Mouse (Mus musculus): ENCODE measurements at regions not wholly inside any gene's neighbourhood (a gene's known extent, or its start where the extent isn't known, plus 50 kb on each side); places are given as distances from the start of the nearest gene placed in this dataset.

DNA sequence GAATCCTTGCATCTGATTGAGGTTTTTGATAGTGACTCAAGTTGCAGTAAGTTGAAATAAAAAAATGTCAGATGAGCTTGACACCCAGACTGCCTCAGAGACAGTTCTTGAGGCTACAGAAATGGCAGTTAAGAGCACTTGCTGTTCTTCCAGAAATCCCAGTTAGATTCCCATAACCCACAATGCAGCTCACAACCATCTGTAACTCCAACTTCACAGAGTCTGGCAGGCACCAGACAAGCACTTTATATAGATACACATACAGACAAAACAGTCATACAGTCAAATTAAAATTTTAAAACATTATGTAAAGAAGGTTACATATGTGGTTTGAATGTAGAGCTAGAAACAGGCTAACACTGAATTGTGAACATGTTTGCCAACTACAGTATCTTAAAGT lies 786.2 kb downstream of the Slc16a7 start:
- H3K9me3 ChIP-seq (ENCODE audit: control insufficient read depth, low read length): no peaks in the 10 kb centered on the region
- DNase-seq: no peak
- H3K4me1 ChIP-seq (ENCODE audit: control insufficient read depth, insufficient read depth, low read length): no peaks in the 10 kb centered on the region
- ATAC-seq (ENCODE audit: low FRiP score, low TSS enrichment): no peak
- no peaks in the 10 kb centered on the region for H3K27me3 ChIP-seq (ENCODE audit: control insufficient read depth, insufficient read depth, low read length)
- no peak overlapping the region for H3K4me2 ChIP-seq (ENCODE audit: low read length)
- H3K27ac ChIP-seq (replicated peaks; ENCODE audit: low read depth, low read length): no peak overlapping the region
- no peak overlapping the region for H3K9ac ChIP-seq (replicated peaks; ENCODE audit: low read length)
- H3K36me3 ChIP-seq (ENCODE audit: control insufficient read depth, insufficient read depth, low read length): no peaks in the 10 kb centered on the region
- no peak overlapping the region for H3K4me3 ChIP-seq (replicated peaks; ENCODE audit: low read depth, low read length)

GRCm38 (mm10) chr10:124570746-124571145 lies 818.5 kb downstream of the Slc16a7 start:
- H3K9ac ChIP-seq (replicated peaks; ENCODE audit: low read length): no peak overlapping the region
- peaks cover 3% of the 10 kb centered on the region; the same call in 1 of the 2 replicates for H3K9me3 ChIP-seq (ENCODE audit: control insufficient read depth, low read length)
- DNase-seq (peak; percentile 59), ATAC-seq (ENCODE audit: low FRiP score, low TSS enrichment) (no peak)
- no peak overlapping the region for H3K4me3 ChIP-seq (replicated peaks; ENCODE audit: low read depth, low read length)
- H3K27ac ChIP-seq (replicated peaks; ENCODE audit: low read depth, low read length): no peak overlapping the region
- H3K36me3 ChIP-seq (ENCODE audit: control insufficient read depth, insufficient read depth, low read length): no peaks in the 10 kb centered on the region
- WGBS: 62% methylated on average over 4 of the region's 4 CpGs
- no peak overlapping the region for H3K4me2 ChIP-seq (ENCODE audit: low read length)
- H3K4me1 ChIP-seq (ENCODE audit: control insufficient read depth, insufficient read depth, low read length): no peaks in the 10 kb centered on the region
- no peaks in the 10 kb centered on the region for H3K27me3 ChIP-seq (ENCODE audit: control insufficient read depth, insufficient read depth, low read length)

GRCm38 (mm10) chr10:124563626-124564025 lies 825.6 kb downstream of the Slc16a7 start:
- H3K9me3 ChIP-seq (ENCODE audit: control insufficient read depth, low read length): no peaks in the 10 kb centered on the region
- ATAC-seq (ENCODE audit: low FRiP score, low TSS enrichment) (no peak), DNase-seq (no peak)
- no peaks in the 10 kb centered on the region for H3K4me1 ChIP-seq (ENCODE audit: control insufficient read depth, insufficient read depth, low read length)
- H3K9ac ChIP-seq (replicated peaks; ENCODE audit: low read length): no peak overlapping the region
- WGBS: 94% methylated on average over 6 of the region's 6 CpGs
- H3K27ac ChIP-seq (replicated peaks; ENCODE audit: low read depth, low read length): no peak overlapping the region
- no peaks in the 10 kb centered on the region for H3K36me3 ChIP-seq (ENCODE audit: control insufficient read depth, insufficient read depth, low read length)
- H3K4me3 ChIP-seq (replicated peaks; ENCODE audit: low read depth, low read length): no peak overlapping the region
- H3K4me2 ChIP-seq (ENCODE audit: low read length): no peak overlapping the region
- H3K27me3 ChIP-seq (ENCODE audit: control insufficient read depth, insufficient read depth, low read length): no peaks in the 10 kb centered on the region

GRCm38 (mm10) chr10:124528175-124528574 lies 861.1 kb downstream of the Slc16a7 start:
- 83% methylated on average over 4 of the region's 4 CpGs for WGBS
- Histone ChIP-seq H3K4me3 (replicated peaks; ENCODE audit: low read depth, low read length) (no peak overlapping the region), H3K9ac (replicated peaks; ENCODE audit: low read length) (no peak overlapping the region), H3K4me1 (ENCODE audit: control insufficient read depth, insufficient read depth, low read length) (no peaks in the 10 kb centered on the region), H3K4me2 (ENCODE audit: low read length) (no peak overlapping the region), H3K9me3 (ENCODE audit: control insufficient read depth, low read length) (no peaks in the 10 kb centered on the region), H3K27ac (replicated peaks; ENCODE audit: low read depth, low read length) (no peak overlapping the region), H3K36me3 (ENCODE audit: control insufficient read depth, insufficient read depth, low read length) (no peaks in the 10 kb centered on the region), H3K27me3 (ENCODE audit: control insufficient read depth, insufficient read depth, low read length) (no peaks in the 10 kb centered on the region)
- ATAC-seq (ENCODE audit: low FRiP score, low TSS enrichment) (no peak), DNase-seq (no peak)

Measured in midbrain, embryonic 14.5 days (tissue).